Mouse (Mus musculus) small intestine, adult 2 months (tissue): ENCODE measurements around the gene Ccdc85b.

Source experiments
- CTCF ChIP-seq: fragments of 200-500 bp; IDR thresholded peaks from 2 replicates; pipeline ENCODE4 v1.5.1; 2012; ENCODE audit warnings: low read depth, mild to moderate bottlenecking, control low read depth, inconsistent platforms, low read length, moderate library complexity, mixed read lengths; ENCODE audit not compliant: insufficient replicate concordance, insufficient read length; ENCODE audit errors: extremely low read depth
- POLR2A ChIP-seq: fragments of 200-500 bp; IDR thresholded peaks from 2 replicates; pipeline ENCODE4 v1.6.1; 2012; ENCODE audit warnings: low read depth, mild to moderate bottlenecking, control low read depth, inconsistent platforms, low read length, moderate library complexity

DNA sequence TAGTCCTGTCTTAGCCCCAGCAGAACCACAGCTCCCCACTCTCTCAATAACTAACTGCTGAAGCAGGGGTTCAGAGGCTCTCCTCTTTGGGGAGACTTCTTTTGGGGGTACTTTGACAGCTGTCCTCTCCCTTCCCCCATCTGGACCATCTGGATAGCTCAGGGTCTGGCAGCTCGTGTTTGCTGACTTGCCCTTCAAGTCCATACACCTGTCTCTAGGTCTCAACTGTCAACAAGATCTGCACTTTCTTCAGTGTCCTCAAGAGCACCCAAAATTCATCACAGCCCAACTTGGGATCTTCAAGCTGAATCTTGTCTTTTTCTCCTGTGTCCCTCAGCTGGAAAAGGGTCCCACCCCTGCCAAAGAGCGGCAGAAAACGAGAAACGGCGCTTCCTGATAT, 35.9 kb downstream of the Ccdc85b start:
- TF ChIP-seq CTCF (no peak), POLR2A (no peak)
